Mouse (Mus musculus) liver, embryonic 11.5 days (tissue): ENCODE measurements around the gene Reep3. TPM values are rescaled to one million over a fixed set of nuclear protein-coding genes. Genes with fewer than 3 reads are reported as not detected.

Experiments used
- ATAC-seq: fragments of 200-750 bp; cut with Nextera tagmentation; replicated peaks from 2 replicates; pipeline ENCODE4 v1.8.0; 2017; ENCODE audit warnings: moderate number of reproducible peaks, mild to moderate bottlenecking, moderate TSS enrichment, moderate library complexity; ENCODE audit not compliant: low FRiP score
- DNase-seq: peaks from one replicate; pipeline ENCODE4 v3.0.0-alpha.2; 2017; ENCODE audit warnings: low spot score
- H3K27ac ChIP-seq: fragments of 300-500 bp; sonication (generic); 2 replicates; pipeline ENCODE4 v1.5.1; 2014; ENCODE audit warnings: mild to moderate bottlenecking, low read depth, low read length, control low read depth
- H3K27me3 ChIP-seq: fragments of 300-500 bp; sonication (generic); replicated peaks from 2 replicates; pipeline ENCODE4 v1.6.1; 2014; ENCODE audit warnings: low read length, mixed read lengths; ENCODE audit not compliant: control insufficient read depth, insufficient read depth
- H3K36me3 ChIP-seq: fragments of 300-500 bp; sonication (generic); 2 replicates; pipeline ENCODE4 v1.6.1; 2014; ENCODE audit warnings: mild to moderate bottlenecking, low read length, moderate library complexity, mixed read lengths; ENCODE audit not compliant: control insufficient read depth, insufficient read depth
- H3K4me1 ChIP-seq: fragments of 300-500 bp; sonication (generic); replicated peaks from 2 replicates; pipeline ENCODE4 v1.6.1; 2014; ENCODE audit warnings: low read length, mixed read lengths; ENCODE audit not compliant: control insufficient read depth, insufficient read depth
- H3K4me2 ChIP-seq: fragments of 300-500 bp; sonication (generic); 2 replicates; pipeline ENCODE4 v1.6.1; 2014; ENCODE audit warnings: mild to moderate bottlenecking, control low read depth, moderate library complexity
- H3K4me3 ChIP-seq: fragments of 300-500 bp; sonication (generic); 2 replicates; pipeline ENCODE4 v1.5.1; 2014; ENCODE audit warnings: low read depth, low read length, control low read depth
- H3K9ac ChIP-seq: fragments of 300-500 bp; sonication (generic); 2 replicates; pipeline ENCODE4 v1.6.1; 2014; ENCODE audit warnings: low read depth, low read length, control low read depth
- H3K9me3 ChIP-seq: fragments of 300-500 bp; sonication (generic); 2 replicates; pipeline ENCODE4 v1.6.1; 2016; ENCODE audit warnings: low read length, inconsistent platforms, mixed read lengths; ENCODE audit not compliant: control insufficient read depth
- WGBS: fragments of 180-500 bp; shearing (Covaris S2); extraction: QIAGEN DNeasy Blood & Tissue Kit; methylation state at CpG from one replicate; pipeline ENCODE4 v1.1.7; 2014; 5-methylcytosine and 5-hydroxymethylcytosine counted together
- polyA plus RNA-seq: library from polyadenylated mRNA; unstranded; fragments of >200 nt; fragmentation: Nextera tagmentation; extraction: Ambion mirVana; gene quantifications from 2 replicates; pipeline ENCODE4 v1.2.1, GENCODE M21; 2014

Reep3 gene
- 11.5 and 12.4 TPM in 2 replicates for polyA plus RNA-seq

DNA sequence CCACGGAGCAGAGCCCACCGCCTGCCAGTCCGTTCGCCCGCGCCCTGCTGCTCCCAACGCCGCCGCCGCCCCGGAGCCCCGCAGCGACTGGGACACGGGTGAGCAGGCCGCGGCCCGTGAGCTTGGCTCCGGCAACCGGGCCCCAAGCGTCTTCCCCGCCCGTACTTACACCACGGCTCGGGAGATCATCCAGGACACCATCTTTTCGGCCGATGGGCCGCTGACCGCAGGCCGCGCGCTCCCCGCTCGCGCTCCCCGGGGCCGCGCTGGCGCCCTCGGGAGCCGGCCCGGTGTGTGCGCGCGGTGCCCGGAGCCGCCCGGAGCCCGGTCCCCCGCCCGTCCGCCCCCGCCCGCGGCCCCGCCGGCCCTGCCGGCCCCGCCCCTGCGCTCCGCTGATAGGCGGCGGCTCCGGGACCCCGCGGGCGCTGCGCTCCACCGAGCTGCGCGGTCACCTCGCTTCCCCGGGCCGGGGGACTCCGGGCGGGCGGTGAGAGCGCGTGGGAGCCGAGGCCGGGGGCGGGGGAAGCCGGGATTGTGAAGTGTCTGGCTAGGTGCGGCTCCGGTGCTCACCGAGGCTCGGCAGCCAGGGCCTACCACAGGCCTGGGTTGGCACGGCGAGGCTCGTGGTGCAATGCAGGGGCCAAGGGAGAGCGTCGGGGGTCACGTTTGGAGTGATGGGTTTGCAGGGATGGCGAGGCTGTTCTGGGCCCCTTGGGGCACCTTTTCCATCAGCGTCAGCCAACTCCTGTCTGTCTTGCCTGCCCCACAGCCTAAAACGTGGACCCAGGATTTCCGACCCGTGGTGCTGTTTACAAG is at the start of gene Reep3:
Gene Reep3, minus strand, starts transcription at position 325 of the 816 bp plus-strand sequence.
- under 1% methylated on average over 75 of the region's 97 CpGs for WGBS
- H3K4me3 ChIP-seq, result peak within 1 kb of the TSS; percentile 90
- ATAC-seq (peak; percentile 84), DNase-seq (peak; percentile 70)
- H3K27me3 ChIP-seq, result no peaks in the 10 kb centered on the region
- H3K9ac ChIP-seq, result peak within 1 kb of the TSS; percentile 98
- H3K27ac ChIP-seq, result peak within 1 kb of the TSS; percentile 97
- H3K9me3 ChIP-seq, result no peaks in the 10 kb centered on the region
- peaks cover 28% of the 10 kb centered on the region for H3K4me1 ChIP-seq
- no peaks in the 10 kb centered on the region for H3K36me3 ChIP-seq
- H3K4me2 ChIP-seq, result peak within 1 kb of the TSS; percentile 86

GRCm38 (mm10) chr10:67145623-67146022 is 48.9 kb upstream of the Reep3 start:
- Histone ChIP-seq H3K27ac (no peak overlapping the region), H3K9me3 (no peaks in the 10 kb centered on the region), H3K36me3 (no peaks in the 10 kb centered on the region), H3K4me2 (no peak overlapping the region), H3K9ac (no peak overlapping the region), H3K4me1 (no peaks in the 10 kb centered on the region), H3K4me3 (no peak overlapping the region), H3K27me3 (no peaks in the 10 kb centered on the region)
- DNase-seq (no peak), ATAC-seq (no peak)
- 77% methylated on average over 4 of the region's 4 CpGs for WGBS

DNA sequence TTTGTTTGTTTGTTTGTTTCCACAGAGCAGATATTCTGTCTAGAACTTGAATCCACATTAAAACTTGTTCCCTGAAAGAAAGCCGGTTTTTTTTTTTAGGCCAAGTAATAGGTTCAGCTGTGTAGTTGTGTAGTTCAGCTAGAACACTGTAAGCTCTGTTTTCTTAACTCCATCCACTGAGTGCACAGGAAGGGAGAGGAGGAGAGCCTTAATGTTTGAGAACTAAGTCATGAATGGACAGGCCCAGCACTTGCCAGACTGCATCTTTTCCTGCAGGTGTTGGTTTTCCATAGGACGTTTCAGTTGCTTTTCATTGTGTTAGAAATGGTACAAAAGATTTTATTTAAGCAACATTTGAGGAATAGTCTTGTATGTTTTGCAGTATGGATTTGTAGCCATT is 47.5 kb upstream of the Reep3 start:
- Histone ChIP-seq H3K36me3 (no peaks in the 10 kb centered on the region), H3K9ac (no peak overlapping the region), H3K4me1 (no peaks in the 10 kb centered on the region), H3K9me3 (no peaks in the 10 kb centered on the region), H3K27me3 (no peaks in the 10 kb centered on the region), H3K27ac (no peak overlapping the region), H3K4me3 (no peak overlapping the region), H3K4me2 (no peak overlapping the region)
- WGBS, result 77% methylated on average over 2 of the region's 2 CpGs
- no peak for DNase-seq
- ATAC-seq, result no peak

GRCm38 (mm10) chr10:67143661-67144060 is 46.9 kb upstream of the Reep3 start:
- Histone ChIP-seq H3K36me3 (no peaks in the 10 kb centered on the region), H3K27ac (no peak overlapping the region), H3K27me3 (no peaks in the 10 kb centered on the region), H3K4me2 (no peak overlapping the region), H3K9me3 (no peaks in the 10 kb centered on the region), H3K9ac (no peak overlapping the region), H3K4me1 (no peaks in the 10 kb centered on the region), H3K4me3 (no peak overlapping the region)
- ATAC-seq, result no peak
- DNase-seq, result no peak

DNA sequence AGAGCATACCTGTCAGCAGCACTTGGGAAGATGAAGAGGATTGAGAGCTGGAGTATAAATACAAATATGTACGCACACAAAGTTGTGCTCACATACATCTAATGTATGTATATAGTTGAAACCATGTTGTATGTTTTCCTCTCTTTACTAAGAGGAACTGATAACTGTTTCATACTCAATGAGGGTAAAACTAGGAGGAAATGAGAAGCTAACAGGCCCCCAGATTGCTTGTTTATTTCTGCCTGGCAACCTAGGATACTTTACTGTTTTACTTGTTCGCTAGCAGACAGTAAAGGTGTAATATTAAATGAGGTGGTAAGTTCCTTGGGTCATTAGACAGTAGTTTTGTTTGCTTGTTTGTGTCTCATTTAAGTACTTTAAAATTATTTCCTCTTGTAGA is 40.7 kb upstream of the Reep3 start:
- WGBS, result 88% methylated on average over 2 of the region's 2 CpGs
- Histone ChIP-seq H3K4me2 (no peak overlapping the region), H3K36me3 (no peaks in the 10 kb centered on the region), H3K4me1 (no peaks in the 10 kb centered on the region; the same call in 1 of the 2 replicates), H3K9me3 (no peaks in the 10 kb centered on the region), H3K27ac (no peak overlapping the region), H3K27me3 (no peaks in the 10 kb centered on the region), H3K4me3 (no peak overlapping the region), H3K9ac (no peak overlapping the region)
- ATAC-seq (no peak), DNase-seq (no peak)

- WGBS, result 84% methylated on average over 2 of the region's 2 CpGs
- H3K9ac ChIP-seq, result no peak overlapping the region
- H3K4me1 ChIP-seq, result peaks cover 4% of the 10 kb centered on the region
- no peaks in the 10 kb centered on the region for H3K36me3 ChIP-seq
- H3K27ac ChIP-seq, result no peak overlapping the region
- no peak overlapping the region for H3K4me3 ChIP-seq
- ATAC-seq (no peak), DNase-seq (no peak)
- H3K27me3 ChIP-seq, result no peaks in the 10 kb centered on the region
- no peaks in the 10 kb centered on the region for H3K9me3 ChIP-seq
- no peak overlapping the region for H3K4me2 ChIP-seq
Measured at GRCm38 (mm10) chr10:67134322-67134721, 37.6 kb upstream of the Reep3 start.

DNA sequence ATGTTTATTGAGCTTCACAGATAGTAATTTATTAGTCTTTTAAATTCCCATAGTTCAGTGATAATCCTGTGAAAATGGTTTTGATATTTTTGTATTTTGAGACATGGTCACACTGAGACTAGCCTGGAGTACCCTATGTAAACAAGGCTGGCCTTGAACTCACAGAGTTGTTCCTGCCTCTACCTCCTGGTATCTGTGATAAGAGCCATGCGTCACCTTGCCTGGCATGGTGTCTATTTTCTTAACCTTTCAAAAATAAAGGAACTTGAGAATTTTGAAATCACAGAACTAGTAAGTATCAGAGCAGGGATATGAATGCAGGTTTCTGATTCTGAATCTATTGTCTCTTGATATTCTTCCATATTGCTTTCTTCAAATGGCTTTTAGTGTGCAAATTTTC is 35.0 kb upstream of the Reep3 start:
- DNase-seq, result no peak
- Histone ChIP-seq H3K4me1 (peaks cover 8% of the 10 kb centered on the region), H3K4me2 (no peak overlapping the region), H3K9ac (no peak overlapping the region), H3K9me3 (no peaks in the 10 kb centered on the region), H3K4me3 (no peak overlapping the region), H3K36me3 (no peaks in the 10 kb centered on the region), H3K27me3 (no peaks in the 10 kb centered on the region; the same call in 1 of the 2 replicates), H3K27ac (no peak overlapping the region)
- WGBS, result 49% methylated on average over 1 of the region's 1 CpGs
- ATAC-seq, result no peak

DNA sequence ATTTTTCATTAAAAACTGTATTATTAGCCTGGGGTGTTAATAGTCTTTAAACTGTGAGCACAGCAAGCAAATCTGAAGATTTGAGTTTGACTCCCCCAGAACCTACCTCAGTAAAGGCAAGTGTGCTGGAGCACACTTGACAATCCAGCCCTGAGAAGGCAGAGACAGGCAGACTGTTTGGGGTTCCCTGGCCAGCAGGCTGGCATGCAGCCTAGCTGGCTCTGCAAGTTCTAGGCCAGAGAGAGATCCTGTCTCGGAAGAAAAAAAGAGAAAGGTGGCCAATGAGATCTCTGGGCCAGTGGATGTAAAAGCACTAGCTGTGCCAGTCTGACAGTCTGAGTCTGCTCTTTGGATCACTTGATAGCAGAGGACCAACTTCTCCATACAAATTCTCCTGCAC is 32.8 kb upstream of the Reep3 start:
- no peaks in the 10 kb centered on the region for H3K9me3 ChIP-seq
- no peak overlapping the region for H3K4me2 ChIP-seq
- WGBS, result 75% methylated on average over 1 of the region's 1 CpGs
- no peak for ATAC-seq
- no peaks in the 10 kb centered on the region for H3K36me3 ChIP-seq
- H3K27ac ChIP-seq, result no peak overlapping the region
- no peak for DNase-seq
- no peak overlapping the region for H3K4me3 ChIP-seq
- H3K4me1 ChIP-seq, result peaks cover 8% of the 10 kb centered on the region; the same call in 1 of the 2 replicates
- no peaks in the 10 kb centered on the region; the same call in 1 of the 2 replicates for H3K27me3 ChIP-seq
- no peak overlapping the region for H3K9ac ChIP-seq
